Mouse (Mus musculus) layer of hippocampus, postnatal 36 days (tissue): ENCODE results near the gene Echdc3. TPM values are rescaled to one million over a fixed set of nuclear protein-coding genes. Genes with fewer than 3 reads are reported as not detected.

Experiments
- DNase-seq, 2 experiments: peaks; one replicate each; pipeline ENCODE4 v3.0.0; 2022
- total RNA-seq, 2 experiments: library from RNA; stranded (reverse); gene quantifications; 2 replicates each; pipeline ENCODE4 v1.2.3; 2021

Gene Echdc3
- under 1 TPM; 0.62 to 0.78 TPM for total RNA-seq

GRCm38 (mm10) chr2:6212724-6213511, at the start of gene Echdc3:
Gene Echdc3, minus strand, starts transcription at chr2:6213033.
- DNase-seq, result peak; percentile 65 to 70

DNA sequence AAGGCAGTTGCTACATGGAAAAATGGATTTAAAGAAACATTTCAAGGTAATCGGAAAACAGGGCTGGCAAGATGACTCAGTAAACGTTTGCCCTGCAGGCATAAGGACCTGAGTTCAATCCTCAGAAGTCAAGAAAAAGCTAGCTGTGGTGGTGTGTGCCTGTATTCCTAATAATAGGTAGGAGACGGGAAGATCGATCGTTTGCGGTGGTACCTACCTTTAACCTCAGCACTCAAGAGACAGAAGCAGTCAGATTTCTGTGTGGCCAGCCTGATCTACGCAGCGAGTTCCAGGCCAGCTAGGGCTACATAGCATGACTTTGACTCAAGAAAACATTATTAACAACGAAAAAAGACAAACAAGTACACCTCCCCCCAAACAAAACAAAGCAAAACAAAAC, 48.9 kb upstream of the Echdc3 start:
- DNase-seq, result no peak

GRCm38 (mm10) chr2:6261201-6261672, 48.4 kb upstream of the Echdc3 start:
- peak in 1 of 2 experiments; percentile 16 for DNase-seq

DNA sequence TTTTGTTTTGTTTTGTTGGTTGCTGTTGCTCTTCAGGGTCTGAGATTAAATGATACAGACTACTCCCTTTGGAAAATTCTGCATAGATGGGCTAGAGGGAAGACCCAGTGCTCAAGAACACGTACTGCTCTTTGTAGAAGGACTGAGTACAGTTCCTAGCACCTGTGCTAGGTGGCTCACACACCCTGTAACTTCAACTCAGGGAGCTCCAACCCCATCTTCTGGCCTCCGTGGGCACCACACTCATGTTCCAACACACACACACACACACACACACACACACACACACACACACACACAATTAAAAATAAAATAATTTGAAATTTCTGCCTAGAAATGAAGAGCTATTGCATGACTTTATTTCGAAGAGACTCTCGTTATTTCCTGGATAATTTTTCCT, 47.8 kb upstream of the Echdc3 start:
- no peak for DNase-seq

DNA sequence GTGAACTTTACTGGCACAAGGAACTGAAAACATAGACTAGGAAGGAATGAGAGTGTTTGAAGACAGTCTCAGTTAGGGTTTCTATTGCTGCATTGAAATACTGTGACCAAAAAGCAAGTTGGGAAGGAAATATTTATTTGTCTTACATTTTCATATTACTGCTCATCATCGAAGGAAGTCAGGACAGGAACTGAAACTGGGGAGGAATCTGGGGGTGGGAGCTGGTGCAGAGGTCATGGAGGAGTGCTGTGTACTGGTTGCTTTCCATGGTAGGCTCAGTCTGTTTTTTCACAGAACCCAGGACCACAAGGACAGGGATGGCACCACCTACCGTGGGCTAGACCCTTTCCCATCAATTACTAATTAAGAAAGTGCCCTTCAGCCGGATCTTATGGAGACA, 46.3 kb upstream of the Echdc3 start:
- no peak for DNase-seq

DNA sequence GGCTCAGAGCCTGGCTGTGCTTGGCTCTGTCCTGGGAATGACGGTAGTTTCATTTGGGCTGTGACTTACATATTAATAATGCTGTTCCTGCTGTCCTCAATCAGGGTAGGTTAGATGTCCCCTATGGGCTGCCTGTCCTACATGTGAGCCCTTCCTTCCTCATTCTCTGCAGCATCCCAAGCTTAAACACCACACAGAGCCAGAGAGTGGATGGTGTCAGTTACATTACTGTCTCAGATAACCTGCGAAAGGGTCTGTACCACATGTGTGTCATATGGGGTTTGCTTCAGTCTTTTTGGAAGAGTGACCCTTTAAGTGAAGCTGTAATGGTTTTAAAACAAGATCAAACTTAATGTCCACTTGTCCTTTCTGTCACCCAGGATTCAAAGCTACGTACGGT, 45.2 kb upstream of the Echdc3 start:
- DNase-seq, result no peak

DNA sequence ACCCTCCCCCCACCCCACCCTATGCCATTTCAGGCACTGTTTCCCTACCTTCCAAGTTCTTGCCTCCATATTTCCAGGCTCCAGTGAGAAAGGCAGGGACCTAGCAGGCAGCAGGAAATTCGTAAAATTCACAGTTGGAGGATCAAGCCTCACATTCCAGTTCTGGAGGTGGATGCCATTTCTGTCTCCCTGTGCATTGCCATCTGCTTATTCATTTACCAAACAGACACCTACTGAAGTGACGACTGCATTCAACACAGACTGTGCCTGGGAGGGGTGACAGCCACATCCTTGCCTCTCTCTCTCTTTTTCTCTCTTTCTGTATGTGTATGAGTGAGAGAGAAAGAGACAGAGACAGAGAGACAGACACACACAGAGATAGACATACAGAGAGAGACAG, 44.3 kb upstream of the Echdc3 start:
- DNase-seq, result peak; percentile 49 to 63

GRCm38 (mm10) chr2:6255989-6256841, 43.4 kb upstream of the Echdc3 start:
- peak; percentile 34 to 49 for DNase-seq

- no peak for DNase-seq
These were observed 42.7 kb upstream of the Echdc3 start for GRCm38 (mm10) chr2:6255402-6255988.

DNA sequence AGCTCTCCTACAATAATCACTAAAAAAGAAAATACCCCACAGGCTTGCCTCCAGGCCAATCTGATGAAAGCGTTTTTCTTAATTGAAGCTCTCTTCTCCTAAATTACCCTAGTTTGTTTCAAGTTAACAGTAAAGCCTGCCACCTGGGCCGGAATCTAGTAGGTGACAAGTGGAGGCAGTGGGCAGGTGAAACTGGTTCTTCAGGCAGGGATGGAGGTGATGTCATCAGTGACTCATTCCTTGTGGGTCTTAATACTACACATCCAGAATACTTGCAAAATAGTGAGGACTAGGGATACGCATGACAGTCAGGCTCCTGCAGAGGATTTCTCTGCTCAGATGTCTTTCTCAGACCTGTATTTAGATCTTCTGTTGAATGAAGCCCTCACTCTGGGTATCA, 39.7 kb upstream of the Echdc3 start:
- DNase-seq, result no peak

GRCm38 (mm10) chr2:6251076-6251496, 38.3 kb upstream of the Echdc3 start:
- no peak for DNase-seq

GRCm38 (mm10) chr2:6241446-6241845, 28.6 kb upstream of the Echdc3 start:
- no peak for DNase-seq

DNA sequence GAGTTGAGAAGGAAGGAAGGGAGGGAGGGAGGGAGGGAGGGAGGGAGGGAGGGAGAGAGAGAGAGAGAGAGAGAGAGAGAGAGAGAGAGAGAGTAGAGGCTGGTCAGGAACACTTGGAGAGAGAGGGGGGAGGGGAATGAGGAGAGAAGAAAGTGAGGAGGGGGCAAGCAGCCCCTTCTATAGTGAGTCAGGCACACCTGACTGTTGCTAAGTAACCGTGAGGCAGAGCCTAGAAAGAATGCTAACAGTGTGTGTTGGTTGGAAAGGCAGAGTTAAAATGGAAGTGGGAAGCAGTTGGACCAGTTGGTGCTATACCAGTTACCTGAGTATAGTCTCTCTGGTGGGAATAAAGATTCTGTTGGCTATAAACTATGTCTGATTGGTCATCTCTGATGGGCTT, 27.2 kb upstream of the Echdc3 start:
- no peak for DNase-seq

GRCm38 (mm10) chr2:6239333-6239732, 26.5 kb upstream of the Echdc3 start:
- no peak for DNase-seq

GRCm38 (mm10) chr2:6238679-6239078, 25.8 kb upstream of the Echdc3 start:
- DNase-seq, result no peak

DNA sequence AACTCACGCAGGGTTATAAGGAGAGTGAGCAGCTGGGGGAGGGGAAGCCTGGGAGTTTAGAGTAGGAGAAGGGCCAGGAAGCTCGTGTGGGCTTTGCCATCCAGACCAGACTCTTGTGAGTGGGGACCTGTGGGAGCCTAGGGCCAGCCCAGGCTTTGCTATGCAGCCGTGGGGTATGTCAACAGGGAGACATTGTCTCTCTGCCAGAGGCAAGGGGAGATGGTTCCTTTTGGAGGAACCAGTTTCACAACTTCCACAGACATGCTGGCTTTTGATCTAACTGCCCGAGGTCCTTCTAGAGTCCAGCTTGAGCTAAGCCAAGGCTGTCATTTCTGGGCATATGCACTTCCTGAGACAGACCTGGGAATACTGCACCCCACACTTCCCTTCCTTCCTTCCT, 25.4 kb upstream of the Echdc3 start:
- DNase-seq, result no peak

DNA sequence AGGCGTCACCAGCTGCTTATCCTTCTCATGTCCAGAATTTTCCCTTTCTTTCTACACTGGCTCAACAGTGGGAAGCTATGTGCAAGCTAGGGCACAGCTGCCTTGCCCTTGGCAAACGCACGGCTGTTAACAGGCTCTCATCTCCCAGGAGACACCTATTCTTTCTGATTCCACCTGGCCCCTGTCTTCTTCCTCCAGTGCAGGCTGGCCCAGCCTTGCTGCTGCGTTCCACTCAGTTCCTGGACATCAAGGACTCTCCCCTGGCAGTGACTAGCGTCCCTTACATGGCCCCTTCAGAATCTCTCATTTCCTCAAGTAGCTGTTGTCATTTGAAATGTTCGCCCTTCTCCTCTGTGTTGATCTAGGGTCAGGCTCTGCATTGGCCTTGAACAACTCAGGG, 20.5 kb upstream of the Echdc3 start:
- DNase-seq, result no peak

DNA sequence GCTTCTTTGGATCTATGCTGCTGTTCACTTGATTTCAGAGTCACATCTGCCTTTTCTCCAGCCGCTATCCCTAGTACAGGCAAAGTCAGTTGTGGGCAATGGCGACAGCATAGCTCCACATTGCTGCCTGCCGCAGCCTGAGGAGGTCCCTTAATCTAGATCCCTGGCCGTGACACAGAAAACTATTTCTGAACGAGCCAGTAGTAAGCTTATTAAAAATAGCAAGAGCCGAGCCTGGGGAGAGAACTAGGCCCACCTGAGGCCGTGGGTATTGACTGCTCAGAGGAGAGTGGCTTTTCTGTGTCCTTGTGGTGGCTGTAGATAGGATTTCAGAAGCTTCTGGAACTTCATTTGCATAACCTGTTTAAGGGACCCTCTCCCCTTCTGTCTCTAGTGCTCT, 19.9 kb upstream of the Echdc3 start:
- no peak for DNase-seq

GRCm38 (mm10) chr2:6230865-6231264, 18.0 kb upstream of the Echdc3 start:
- no peak for DNase-seq

- DNase-seq, result peak; percentile 38 to 39
These were observed 16.9 kb upstream of the Echdc3 start for GRCm38 (mm10) chr2:6229597-6230290.

DNA sequence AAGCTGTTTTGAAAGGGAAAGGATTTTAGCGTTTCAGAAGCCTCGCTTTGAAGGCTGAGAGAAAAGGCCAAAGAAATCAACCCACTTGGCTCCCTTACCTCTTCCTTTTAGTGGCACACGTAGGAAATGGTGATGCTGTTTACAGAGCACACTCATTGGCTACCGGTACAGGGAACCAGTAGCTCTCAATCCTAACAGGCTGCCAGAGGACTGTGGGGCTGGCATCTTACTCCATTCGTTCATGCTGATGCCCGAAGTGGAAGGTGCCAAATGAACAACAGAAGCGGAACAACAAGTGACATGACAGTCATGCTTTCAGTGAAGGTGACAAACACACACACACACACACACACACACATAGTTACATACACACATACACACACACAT, 14.2 kb upstream of the Echdc3 start:
- no peak for DNase-seq

DNA sequence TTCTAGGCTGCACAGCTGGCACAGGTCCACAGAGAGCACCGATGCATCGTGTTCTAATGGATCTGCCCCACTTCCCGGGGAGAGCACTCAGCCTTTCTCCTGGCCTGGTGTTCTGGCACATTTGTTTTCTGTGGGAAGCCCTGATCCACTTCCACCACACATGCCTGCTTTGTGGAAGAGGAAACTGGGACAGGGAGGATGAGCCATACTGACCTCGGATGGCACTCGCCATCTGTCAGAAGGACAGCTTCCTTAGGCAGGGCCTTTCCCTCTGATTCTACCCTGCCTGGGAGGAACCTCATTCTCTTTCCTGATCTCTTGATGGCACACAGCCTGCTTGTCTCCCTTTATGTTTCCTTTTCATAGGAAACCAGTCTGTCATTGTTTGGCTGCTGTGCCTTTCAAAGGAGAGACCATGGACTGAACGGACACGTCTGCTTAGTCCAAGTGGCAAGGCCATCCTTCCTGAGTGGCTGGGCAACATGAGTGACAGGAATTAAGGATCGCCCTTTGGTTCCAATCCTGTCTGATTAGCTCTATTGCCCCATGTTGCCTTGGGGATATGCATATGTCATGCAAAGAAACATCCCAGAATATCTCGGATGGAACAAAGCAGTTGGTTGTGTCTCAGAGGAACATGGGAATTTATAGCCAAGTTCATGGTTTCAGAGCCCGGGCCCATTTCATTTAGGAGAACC, 13.7 kb upstream of the Echdc3 start:
- DNase-seq, result no peak
